Mouse (Mus musculus) embryonic facial prominence, embryonic 14.5 days (tissue): ENCODE results near the gene Ube2c. TPM values are rescaled to one million over a fixed set of nuclear protein-coding genes. Genes with fewer than 3 reads are reported as not detected.

Experiments
- ATAC-seq: fragments of 200-750 bp; cut with Nextera tagmentation; 2 replicates; pipeline ENCODE4 v1.8.0; 2017; ENCODE audit warnings: low read depth, moderate number of reproducible peaks, moderate TSS enrichment
- DNase-seq: peaks from one replicate; pipeline ENCODE4 v3.0.0-alpha.2; 2015; ENCODE audit warnings: low spot score
- H3K27ac ChIP-seq: fragments of 300-500 bp; sonication (generic); replicated peaks from 2 replicates; pipeline ENCODE4 v1.5.1; 2014; ENCODE audit warnings: low read depth, mild to moderate bottlenecking, low read length, moderate library complexity
- H3K27me3 ChIP-seq: fragments of 300-500 bp; sonication (generic); replicated peaks from 2 replicates; pipeline ENCODE4 v1.6.1; 2014; ENCODE audit warnings: low read length; ENCODE audit not compliant: control insufficient read depth, insufficient read depth
- H3K36me3 ChIP-seq: fragments of 300-500 bp; sonication (generic); 2 replicates; pipeline ENCODE4 v1.6.1; 2014; ENCODE audit warnings: low read length, mixed read lengths; ENCODE audit not compliant: control insufficient read depth, insufficient read depth
- H3K4me1 ChIP-seq: fragments of 300-500 bp; sonication (generic); 2 replicates; pipeline ENCODE4 v1.6.1; 2014; ENCODE audit warnings: antibody characterized with exemption, low read length; ENCODE audit not compliant: control insufficient read depth, insufficient read depth
- H3K4me2 ChIP-seq: fragments of 300-500 bp; sonication (generic); 2 replicates; pipeline ENCODE4 v1.6.1; 2014; ENCODE audit warnings: low read depth, mild to moderate bottlenecking, low read length, moderate library complexity, mixed read lengths
- H3K4me3 ChIP-seq: fragments of 300-500 bp; sonication (generic); 2 replicates; pipeline ENCODE4 v1.5.1; 2014; ENCODE audit warnings: low read depth, mild to moderate bottlenecking, low read length
- H3K9ac ChIP-seq: fragments of 300-500 bp; sonication (generic); 2 replicates; pipeline ENCODE4 v1.6.1; 2014; ENCODE audit warnings: low read depth, mild to moderate bottlenecking, low read length, moderate library complexity, mixed read lengths
- H3K9me3 ChIP-seq: fragments of 300-500 bp; sonication (generic); 2 replicates; pipeline ENCODE4 v1.6.1; 2016; ENCODE audit warnings: low read length; ENCODE audit not compliant: control insufficient read depth
- WGBS: fragments of 180-500 bp; shearing (Covaris S2); extraction: QIAGEN DNeasy Blood & Tissue Kit; methylation state at CpG from one replicate; pipeline ENCODE4 v1.1.7; 2014; 5-methylcytosine and 5-hydroxymethylcytosine counted together
- polyA plus RNA-seq: library from polyadenylated mRNA; unstranded; fragments of >200 nt; fragmentation: Nextera tagmentation; extraction: Ambion mirVana; gene quantifications from 2 replicates; pipeline ENCODE4 v1.2.1, GENCODE M21; 2014

Gene Ube2c
- 229 and 276 TPM in 2 replicates for polyA plus RNA-seq

GRCm38 (mm10) chr2:164769258-164770037 is at the start of gene Ube2c:
TSS of gene Ube2c (plus strand) at chr2:164769898.
- Histone ChIP-seq H3K27ac (peak within 1 kb of the TSS; percentile 48; the same call in 1 of the 2 replicates), H3K9me3 (no peaks in the 10 kb centered on the region), H3K4me2 (peak within 1 kb of the TSS; percentile 93), H3K27me3 (no peaks in the 10 kb centered on the region), H3K4me1 (peaks cover 18% of the 10 kb centered on the region; the same call in 1 of the 2 replicates), H3K4me3 (peak within 1 kb of the TSS; percentile 93), H3K9ac (peak within 1 kb of the TSS; percentile 82), H3K36me3 (peaks cover 50% of the 10 kb centered on the region)
- peak; percentile 100 for DNase-seq
- peak; percentile 99 for ATAC-seq
- 2% methylated on average over 53 of the region's 53 CpGs for WGBS

GRCm38 (mm10) chr2:164723276-164723675 is 46.4 kb upstream of the Ube2c start:
- ATAC-seq: no peak
- H3K4me3 ChIP-seq: no peak overlapping the region
- H3K4me1 ChIP-seq: no peaks in the 10 kb centered on the region

GRCm38 (mm10) chr2:164725895-164726619 is 43.6 kb upstream of the Ube2c start:
- DNase-seq: peak; percentile 84
- no peak overlapping the region for H3K4me2 ChIP-seq
- no peak overlapping the region for H3K9ac ChIP-seq
- no peaks in the 10 kb centered on the region for H3K27me3 ChIP-seq
- no peak overlapping the region for H3K4me3 ChIP-seq
- H3K4me1 ChIP-seq: no peaks in the 10 kb centered on the region
- ATAC-seq: peak; percentile 44; the same call in 1 of the 2 replicates
- 15% methylated on average over 5 of the region's 6 CpGs for WGBS
- H3K36me3 ChIP-seq: no peaks in the 10 kb centered on the region
- H3K27ac ChIP-seq: no peak overlapping the region
- 0 out of 2 replicates have a peak, but pooled peaks cover 3% of the 10 kb centered on the region for H3K9me3 ChIP-seq

More at GRCm38 (mm10) chr2:164723276-164723675, 46.4 kb upstream of the Ube2c start:
- H3K36me3 ChIP-seq: no peaks in the 10 kb centered on the region
- no peak overlapping the region for H3K4me2 ChIP-seq
- no peak for DNase-seq
- no peak overlapping the region for H3K9ac ChIP-seq
- no peaks in the 10 kb centered on the region for H3K27me3 ChIP-seq
- WGBS: 59% methylated on average over 3 of the region's 4 CpGs
- no peak overlapping the region for H3K27ac ChIP-seq
- H3K9me3 ChIP-seq: 0 out of 2 replicates have a peak, but pooled peaks cover 3% of the 10 kb centered on the region

- no peak overlapping the region for H3K27ac ChIP-seq
- DNase-seq: no peak
- H3K27me3 ChIP-seq: no peaks in the 10 kb centered on the region
- WGBS: 73% methylated on average over 5 of the region's 5 CpGs
- no peak overlapping the region for H3K4me3 ChIP-seq
- no peaks in the 10 kb centered on the region for H3K9me3 ChIP-seq
- H3K9ac ChIP-seq: no peak overlapping the region
- H3K4me2 ChIP-seq: no peak overlapping the region
- no peak for ATAC-seq
- no peaks in the 10 kb centered on the region for H3K4me1 ChIP-seq
- H3K36me3 ChIP-seq: no peaks in the 10 kb centered on the region
These were observed 38.0 kb upstream of the Ube2c start for GRCm38 (mm10) chr2:164731719-164732118.

GRCm38 (mm10) chr2:164733259-164733658 is 36.4 kb upstream of the Ube2c start:
- Histone ChIP-seq H3K27me3 (no peaks in the 10 kb centered on the region), H3K4me1 (no peaks in the 10 kb centered on the region), H3K36me3 (no peaks in the 10 kb centered on the region), H3K9me3 (no peaks in the 10 kb centered on the region), H3K4me3 (no peak overlapping the region), H3K27ac (no peak overlapping the region), H3K9ac (no peak overlapping the region), H3K4me2 (no peak overlapping the region)
- WGBS: 87% methylated on average over 2 of the region's 2 CpGs
- DNase-seq (no peak), ATAC-seq (no peak)

GRCm38 (mm10) chr2:164734839-164735238 is 34.9 kb upstream of the Ube2c start:
- Histone ChIP-seq H3K36me3 (no peaks in the 10 kb centered on the region), H3K9ac (no peak overlapping the region), H3K4me1 (no peaks in the 10 kb centered on the region), H3K27ac (no peak overlapping the region), H3K4me2 (no peak overlapping the region), H3K27me3 (no peaks in the 10 kb centered on the region), H3K9me3 (no peaks in the 10 kb centered on the region), H3K4me3 (no peak overlapping the region)
- DNase-seq (no peak), ATAC-seq (no peak)
- WGBS: 84% methylated on average over 5 of the region's 5 CpGs

- 84% methylated on average over 5 of the region's 5 CpGs for WGBS
- no peak for ATAC-seq
These were observed 34.3 kb upstream of the Ube2c start for GRCm38 (mm10) chr2:164735446-164735845.

GRCm38 (mm10) chr2:164737377-164738090 is 32.2 kb upstream of the Ube2c start:
- 0 out of 2 replicates have a peak, but pooled peaks have one; percentile 26 for ATAC-seq
- 57% methylated on average over 3 of the region's 3 CpGs for WGBS

More at GRCm38 (mm10) chr2:164735446-164735845, 34.3 kb upstream of the Ube2c start:
- no peaks in the 10 kb centered on the region for H3K9me3 ChIP-seq
- H3K9ac ChIP-seq: no peak overlapping the region
- no peak overlapping the region for H3K4me3 ChIP-seq
- no peaks in the 10 kb centered on the region for H3K36me3 ChIP-seq
- H3K4me1 ChIP-seq: no peaks in the 10 kb centered on the region
- no peak for DNase-seq
- no peak overlapping the region for H3K4me2 ChIP-seq
- H3K27me3 ChIP-seq: no peaks in the 10 kb centered on the region
- H3K27ac ChIP-seq: no peak overlapping the region

More at GRCm38 (mm10) chr2:164737377-164738090, 32.2 kb upstream of the Ube2c start:
- no peaks in the 10 kb centered on the region for H3K4me1 ChIP-seq
- H3K27me3 ChIP-seq: no peaks in the 10 kb centered on the region
- H3K9me3 ChIP-seq: no peaks in the 10 kb centered on the region
- H3K4me3 ChIP-seq: no peak overlapping the region
- no peak overlapping the region for H3K4me2 ChIP-seq
- H3K9ac ChIP-seq: no peak overlapping the region
- DNase-seq: no peak
- H3K27ac ChIP-seq: no peak overlapping the region
- no peaks in the 10 kb centered on the region for H3K36me3 ChIP-seq
